Mouse (Mus musculus) natural killer cell, adult 2 months (primary cell): ENCODE measurements around the gene Ptch1.
A peak's percentile ranks its signal among the peaks of the same experiment; 100 is the strongest.

Experiments
- DNase-seq, 2 experiments: peaks; one replicate each; pipeline ENCODE4 v3.0.0; 2022; ENCODE audit warnings: low spot score in 2 of 2

Ptch1 gene

DNA sequence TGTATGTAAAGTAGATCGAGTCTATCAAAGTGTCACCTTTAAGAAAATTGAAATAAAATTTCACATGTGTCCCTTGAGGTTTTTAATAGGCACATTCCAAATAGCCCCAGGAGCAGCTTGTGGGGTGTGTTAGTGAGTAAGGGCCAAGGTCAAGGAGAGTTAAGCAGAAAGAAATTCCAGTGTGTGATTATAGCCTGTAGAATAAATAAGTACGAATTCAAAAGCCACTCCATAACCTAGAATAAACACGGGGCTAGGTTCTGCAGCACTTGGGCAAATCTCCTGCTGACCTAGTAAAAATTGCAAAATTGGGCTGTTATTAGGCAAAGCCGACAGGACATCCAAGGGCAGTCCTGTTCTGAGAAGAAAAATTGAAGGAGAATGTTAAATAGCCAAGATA lies 38.4 kb downstream of the Ptch1 start:
- DNase-seq, result no peak

DNA sequence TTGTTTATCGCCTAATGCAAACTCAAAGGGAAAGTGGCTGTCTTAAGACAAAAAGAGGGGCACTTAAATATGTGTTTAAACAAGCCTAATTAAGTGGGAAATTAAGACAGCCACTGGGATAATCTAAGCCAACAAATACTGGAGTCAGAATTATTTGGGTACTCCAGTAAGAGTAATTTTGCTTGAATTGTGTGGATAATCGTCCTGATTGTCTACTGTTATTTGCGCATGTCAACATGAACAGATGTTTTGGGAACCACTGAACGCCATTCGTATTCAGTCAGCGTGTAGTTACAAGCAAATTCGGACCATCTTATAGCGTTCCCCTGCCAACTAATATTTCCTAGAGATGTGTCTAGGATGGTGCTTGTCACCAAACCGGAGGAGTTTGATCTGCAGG lies 42.5 kb downstream of the Ptch1 start:
- DNase-seq, result no peak

DNA sequence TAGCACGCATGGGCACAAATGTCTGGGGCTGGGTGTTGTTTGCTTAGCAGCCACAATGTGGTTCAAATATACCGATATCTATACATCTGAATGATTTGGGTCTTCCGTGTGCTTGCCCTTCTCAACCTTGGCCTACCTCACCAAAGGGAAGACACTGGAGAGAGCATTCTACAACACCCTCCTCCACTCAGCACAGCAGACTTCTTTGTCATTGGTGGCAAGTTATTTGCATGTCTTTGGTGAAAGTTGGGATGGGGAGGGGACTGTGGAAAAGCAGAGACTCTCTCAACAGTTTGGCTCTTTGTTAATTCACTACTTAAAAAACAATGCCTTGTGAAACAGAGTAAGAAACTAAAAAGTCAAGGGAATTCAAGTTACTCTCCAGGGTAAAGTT lies 43.0 kb downstream of the Ptch1 start:
- DNase-seq, result no peak

DNA sequence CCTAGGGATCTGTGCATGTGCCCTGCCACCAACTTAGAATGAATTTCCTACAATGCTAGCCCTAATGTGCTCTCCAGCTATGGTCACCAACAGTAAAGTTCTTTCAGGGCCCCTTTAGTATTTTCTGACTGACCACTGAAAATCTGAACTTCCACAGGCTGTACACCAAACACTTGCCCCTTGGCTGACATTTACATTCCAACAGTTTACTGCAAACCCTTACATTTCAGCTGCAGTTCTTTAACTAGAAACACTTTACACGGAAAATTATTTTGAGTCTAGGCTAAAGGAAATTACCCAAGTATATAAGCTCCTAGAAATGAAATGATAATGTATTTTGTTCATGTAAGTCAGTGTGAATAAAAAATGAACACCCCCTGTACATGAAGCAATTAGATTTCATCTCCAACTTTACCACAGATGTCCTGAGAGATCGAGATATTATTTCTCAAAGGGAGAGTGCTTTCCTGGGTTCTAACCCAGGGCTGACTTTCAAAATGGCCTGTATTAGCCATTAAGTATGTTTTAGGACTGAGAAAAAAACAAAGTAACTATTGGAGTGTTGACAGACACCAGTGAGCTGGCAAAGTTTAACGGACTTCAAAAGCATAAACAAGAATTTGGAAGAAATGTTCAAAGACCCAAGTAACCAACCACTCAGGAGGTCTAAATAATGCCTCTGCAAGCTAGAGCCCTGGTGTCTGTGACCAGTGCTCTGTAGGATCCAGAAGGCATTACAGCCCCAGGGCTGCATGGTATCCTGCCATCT lies 43.6 kb downstream of the Ptch1 start:
- DNase-seq, result no peak

DNA sequence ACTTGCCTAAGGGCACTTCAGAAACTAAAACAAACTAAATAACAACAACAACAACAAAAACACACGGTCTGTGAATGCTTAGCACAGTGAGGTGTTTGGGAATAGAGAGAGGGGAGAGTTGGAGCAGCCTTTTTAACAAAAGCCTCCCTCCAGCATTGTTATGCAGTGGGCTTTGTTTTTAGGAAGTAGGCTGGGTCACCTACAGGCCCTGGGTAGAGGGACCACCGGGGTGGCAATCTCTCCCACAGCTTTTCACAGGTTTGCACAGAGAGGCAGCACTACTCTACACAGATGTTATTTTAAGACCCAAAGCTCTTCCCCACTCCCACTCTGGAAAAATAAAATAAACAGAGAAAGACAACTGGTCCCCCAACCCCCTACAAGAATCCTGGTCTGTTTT lies 44.5 kb downstream of the Ptch1 start:
- no peak for DNase-seq

DNA sequence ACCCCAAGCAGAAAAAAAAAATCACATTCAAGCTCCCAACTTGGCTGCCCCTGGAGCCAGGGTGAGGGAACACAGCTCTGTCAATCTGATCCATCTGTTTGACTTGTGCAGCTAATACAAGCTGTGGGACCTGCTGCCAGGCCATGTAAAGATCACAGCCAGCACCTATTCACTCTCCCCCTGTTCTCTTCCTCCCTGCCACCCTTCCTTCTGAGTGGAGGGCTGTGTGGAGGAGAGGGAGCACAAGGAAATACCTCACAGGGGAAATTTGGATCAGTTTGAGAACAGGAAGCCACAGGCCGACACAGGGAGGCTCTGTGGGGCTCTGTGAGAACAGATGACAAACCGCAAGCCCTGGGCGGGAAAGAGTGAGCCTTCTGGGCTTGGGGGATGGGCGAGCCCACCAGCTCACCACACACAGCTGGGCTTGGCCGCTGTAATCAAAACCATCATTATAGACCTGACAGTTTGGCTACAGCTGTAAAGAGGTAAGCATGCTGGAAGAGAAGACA lies 45.2 kb downstream of the Ptch1 start:
- DNase-seq, result peak; percentile 39 to 47

DNA sequence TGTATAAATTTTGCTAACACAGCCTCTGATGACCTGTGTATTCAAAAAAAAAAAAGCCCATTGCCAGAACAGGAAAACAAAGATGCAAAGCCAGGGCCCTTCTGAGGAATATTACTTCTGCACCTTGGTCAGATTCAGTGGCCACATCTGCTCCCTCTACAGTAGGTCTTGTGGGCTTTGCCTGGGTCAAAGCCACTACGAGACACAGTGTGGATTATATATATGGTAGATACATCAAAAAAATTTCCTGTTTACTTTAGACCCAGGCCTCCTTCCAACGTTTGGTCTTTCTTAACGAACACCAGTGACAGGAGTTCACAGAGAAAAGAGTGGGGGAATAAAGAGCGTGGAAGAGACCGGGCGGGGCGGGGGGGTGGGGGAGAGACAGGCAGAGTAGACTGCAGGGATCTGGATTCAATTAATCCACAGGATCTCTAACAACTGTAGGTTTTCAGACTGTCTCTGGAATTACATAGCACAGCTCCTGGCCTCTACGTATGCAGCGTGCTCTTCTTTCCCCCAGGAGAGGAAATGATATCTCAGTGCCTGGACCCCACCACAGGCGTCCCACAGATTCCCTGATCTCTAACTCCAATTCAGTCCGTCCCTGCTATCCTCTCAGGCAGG lies 47.7 kb downstream of the Ptch1 start:
- DNase-seq, result no peak

DNA sequence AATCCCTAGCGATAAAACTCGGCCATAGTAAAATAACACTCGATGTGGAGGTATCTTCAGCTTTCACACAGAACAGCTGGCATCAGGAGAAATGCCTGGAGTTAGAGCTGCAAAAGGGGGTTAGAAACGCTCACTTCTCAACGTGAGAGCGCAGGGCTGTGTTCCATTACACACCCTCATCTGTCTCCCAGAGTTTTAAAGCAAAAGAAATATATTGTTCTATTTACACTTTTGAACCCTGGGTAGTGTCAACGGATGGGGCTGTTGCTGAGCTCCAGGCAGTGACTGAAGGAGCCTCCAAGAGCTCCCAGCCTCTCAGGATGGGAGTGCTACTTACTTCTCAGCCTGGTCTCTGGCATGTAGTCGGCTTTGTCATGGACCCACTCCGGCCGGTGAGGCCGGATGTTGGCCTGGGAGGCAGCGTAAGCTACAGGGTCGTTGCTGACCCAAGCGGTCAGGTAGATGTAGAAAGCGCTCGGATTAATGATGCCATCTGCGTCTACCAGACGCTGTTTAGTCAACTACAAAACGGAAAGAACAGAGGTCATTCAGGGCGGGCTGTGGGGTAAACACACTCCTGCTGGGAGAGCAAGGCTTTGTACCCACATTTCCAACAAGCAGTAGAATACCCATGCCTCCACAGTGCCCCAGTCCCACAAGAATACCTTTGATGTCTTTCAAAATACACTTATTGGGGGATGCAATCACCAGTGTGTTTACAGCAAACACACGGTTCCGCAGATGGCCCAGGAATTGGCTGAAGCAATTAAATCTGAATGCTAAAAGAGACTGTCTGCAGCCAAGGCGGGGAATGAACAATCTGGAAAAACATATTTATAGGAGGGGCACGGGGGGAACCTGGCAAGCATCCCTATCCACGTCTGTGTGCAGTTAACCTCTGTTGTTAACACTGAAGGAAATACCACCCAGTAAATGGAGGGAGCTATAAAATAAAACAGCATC lies 48.5 kb downstream of the Ptch1 start:
- no peak for DNase-seq

DNA sequence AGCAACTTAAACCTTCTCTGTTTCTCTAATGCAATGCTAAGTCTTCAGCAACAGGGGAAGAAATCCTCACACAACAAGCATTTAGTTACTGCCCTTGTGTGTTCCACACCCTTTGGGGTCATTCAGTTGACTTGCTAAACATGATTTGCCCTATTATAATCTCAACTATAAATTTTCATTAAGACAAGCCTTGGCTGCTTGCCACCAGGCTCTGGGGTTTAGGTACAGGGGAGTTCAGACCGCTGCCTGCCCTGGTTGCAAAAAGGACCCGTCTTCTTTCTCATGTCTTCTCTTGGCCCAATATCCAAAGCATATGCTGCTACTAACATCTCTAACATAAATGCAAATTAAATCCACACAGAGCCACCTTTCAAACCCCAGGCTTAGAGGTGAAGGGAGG lies 49.3 kb downstream of the Ptch1 start:
- DNase-seq, result no peak

DNA sequence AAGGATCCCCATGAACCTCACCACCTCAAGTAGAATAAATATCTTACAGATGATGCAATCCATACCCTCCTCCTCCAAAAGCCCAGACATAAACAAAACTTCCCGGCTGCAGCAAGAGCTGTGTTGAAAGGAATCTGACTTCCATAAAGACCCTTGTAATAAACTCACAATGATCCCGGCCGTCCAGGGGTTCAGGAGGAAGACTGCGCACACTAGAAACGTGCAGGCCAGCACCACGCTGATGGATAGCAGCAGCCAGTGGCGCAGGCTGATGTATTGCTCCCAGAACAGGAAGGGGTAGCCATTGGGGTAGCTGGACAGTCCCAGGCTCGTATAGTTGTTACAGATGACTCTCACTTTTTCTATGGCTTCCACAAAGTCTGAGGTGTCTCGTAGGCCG lies 50.6 kb downstream of the Ptch1 start:
- DNase-seq, result no peak

DNA sequence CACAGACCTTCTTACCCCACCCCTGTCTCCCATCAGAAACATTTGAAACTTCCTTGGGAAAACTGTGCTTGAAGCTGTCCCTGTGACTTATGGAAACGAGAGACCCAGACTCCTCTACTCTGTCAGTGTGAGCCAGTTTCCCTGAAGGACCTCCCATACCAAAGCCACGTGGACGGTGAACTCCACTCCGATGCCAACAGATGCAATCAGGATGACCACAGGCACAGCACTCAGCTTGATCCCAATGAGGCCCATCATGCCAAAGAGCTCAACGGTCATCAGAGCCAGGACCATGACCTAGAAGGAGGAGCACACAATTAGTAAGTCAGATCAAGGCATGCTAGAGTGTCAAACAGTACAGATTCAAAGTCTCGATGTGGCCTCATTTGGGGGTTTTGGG lies 53.3 kb downstream of the Ptch1 start:
- no peak for DNase-seq

DNA sequence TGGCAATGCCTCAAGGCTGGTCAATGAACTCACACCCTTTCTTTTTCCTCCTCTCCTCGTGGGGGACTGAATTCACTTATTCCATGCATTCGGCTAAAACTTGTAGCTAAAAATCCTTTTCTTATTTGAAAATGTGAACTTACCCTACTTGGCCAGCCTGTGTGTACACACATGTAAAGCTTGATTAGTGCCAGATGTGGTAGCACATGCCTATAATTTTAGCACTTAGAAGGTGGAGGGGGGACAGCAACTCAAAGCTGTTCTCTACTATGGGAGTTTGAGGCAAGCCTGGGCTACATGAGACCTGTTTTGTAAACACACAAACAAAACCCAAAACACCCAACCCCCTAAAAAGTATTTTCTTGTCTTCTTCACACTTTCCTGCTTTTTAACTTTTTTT lies 56.9 kb downstream of the Ptch1 start:
- DNase-seq, result no peak

DNA sequence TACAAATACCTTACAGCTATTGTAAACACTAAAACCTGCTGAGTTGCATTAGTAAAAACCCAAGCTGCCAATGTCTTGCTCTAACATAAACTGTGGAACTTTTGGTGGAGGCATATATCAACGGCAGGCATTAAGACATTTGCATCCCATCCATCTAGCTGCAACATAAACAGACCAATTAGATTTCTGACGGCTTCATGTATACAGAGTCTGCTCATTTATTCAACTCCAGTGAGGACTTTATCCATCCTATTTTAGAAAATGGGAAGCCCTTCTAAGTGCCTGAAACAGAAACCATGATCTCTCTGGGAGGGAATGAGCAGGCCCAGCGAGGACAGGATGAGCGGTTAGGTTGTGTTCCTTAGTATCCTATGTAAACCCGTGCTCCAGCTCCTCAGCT lies 57.9 kb downstream of the Ptch1 start:
- no peak for DNase-seq

DNA sequence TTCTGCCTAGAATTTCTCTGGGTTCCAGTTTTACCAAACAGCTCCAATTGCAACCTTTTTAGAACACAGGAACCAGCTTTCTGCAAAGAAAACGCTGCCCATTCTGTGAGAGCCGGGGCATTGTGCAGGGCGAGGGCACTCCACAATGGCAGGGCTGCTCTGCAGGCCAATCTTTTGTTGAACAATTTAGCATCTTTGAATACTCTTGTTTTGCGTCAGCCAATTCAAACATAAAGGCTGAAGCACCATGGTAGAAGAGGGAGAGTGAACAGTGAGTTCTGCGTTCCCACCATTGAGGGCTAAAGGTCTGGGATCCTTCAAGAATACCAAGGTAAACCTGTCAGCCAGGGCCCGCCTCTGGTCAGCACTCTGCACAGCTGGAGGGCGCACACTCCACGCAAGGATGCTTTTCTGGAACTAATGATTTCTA lies 58.5 kb downstream of the Ptch1 start:
- no peak for DNase-seq

DNA sequence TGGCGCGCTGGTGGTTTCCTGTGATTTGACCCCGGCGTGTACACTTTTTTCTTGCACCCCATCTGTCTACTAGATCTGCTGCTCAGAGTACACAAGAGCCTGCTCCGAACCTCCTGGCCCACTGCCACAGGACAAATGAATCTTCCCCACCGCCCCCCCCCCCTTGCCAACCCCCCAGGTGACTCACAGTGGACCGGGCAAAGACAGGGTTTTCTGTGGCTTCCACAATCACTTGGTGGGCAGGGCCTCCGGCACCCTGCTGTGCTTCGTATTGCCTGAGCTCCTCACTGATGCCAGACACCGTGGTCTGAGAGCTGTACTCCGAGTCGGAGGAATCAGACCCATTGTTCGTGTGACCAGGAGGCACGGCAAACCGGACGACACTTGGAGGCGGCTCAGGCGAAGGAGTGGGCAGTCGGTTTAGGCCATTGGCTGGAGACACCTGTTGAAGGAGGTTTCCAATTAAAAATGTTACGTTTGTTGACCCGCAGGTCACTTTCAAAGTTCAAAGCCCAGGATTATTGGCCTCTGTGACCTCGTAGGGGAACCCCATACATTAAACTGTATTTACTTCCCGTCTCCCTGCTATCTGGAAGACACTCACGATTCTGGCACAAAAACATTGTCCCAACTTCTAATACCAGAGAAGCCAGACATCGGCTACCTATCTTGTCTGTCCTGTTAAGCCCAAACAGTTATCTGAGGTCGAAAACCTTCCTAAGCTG lies 59.9 kb downstream of the Ptch1 start:
- DNase-seq, result no peak

DNA sequence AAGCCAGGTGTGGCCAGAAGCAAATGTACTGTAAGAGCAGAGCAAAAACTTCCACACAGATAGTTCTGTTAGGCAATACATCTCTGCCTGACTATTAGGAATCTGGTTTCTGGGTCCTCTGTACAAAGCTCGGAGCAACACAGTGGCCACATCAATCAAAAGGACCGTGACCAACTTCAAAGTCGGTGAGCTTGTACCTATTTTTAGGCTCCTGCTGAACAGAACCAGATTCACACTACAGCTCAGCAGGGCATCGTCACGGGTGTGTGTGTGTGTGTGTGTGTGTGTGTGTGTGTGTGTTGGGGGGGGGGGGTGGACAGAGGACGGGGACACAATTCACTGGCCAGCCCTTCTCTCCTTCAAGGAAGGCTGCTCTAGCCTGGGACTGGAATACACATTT lies 61.0 kb downstream of the Ptch1 start:
- DNase-seq, result peak in 1 of 2 experiments; percentile 14

DNA sequence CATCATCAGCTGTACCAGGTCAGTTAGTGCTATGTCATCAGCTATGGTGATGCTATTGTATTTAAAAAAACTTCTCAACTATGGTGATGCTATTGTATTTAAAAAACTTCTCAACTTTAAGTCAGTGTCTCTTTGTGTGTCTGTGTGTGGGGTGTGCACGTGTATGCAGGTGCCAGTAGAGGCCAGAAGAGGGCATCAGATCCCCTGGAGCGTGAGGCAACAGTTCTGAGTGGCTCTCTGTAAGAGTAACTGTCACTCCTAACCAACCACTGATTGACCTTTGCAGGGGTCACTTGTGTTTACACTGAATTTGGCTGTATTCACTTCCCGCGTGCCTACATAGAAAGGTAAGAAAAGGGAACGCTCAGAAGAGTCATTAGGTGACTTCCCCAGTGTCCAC lies 65.6 kb downstream of the Ptch1 start:
- no peak for DNase-seq

DNA sequence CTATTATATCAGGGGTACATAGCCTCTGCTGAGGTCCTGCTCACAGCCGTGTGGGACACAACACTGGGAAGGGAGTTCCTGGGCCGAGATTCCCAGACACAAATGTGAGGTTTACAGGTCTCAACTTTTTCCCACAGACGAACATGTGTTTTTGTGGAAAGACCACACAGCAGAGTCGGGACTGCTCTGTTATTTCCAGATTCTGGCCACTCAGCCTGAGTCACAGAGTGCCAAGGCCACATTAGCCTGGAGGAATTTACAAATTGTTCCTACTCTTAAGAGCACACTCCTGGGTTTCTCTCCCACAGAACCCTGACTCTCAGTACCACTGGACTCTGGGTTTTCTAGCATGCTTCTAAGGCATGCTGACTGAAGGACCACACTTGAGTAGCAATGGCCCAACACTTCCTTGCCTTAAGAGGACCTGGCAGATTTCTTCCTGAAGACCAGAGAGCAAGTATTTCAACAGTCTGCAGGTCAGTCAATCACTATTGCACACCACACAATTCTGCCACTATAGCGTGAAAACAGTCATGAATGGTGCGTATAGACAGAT lies 66.3 kb downstream of the Ptch1 start:
- no peak for DNase-seq

DNA sequence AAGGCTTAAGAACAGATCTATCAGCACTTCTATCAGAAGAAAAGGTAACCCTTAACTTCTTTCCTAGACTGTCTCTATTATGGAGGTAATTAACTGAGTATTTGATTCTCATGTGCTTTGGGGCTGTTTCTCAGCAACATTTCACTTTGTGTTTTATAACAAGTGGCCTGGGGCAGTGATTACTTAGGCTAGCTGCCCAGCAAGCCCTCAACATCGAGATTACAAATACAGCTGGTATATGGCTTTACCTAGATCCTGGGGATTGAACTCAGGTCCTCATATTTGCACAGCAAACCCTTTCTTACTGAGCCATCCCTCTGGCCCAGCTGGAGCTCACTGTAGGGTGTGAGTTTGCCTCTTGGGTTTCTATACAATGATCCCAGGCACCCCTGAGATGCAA lies 67.0 kb downstream of the Ptch1 start:
- DNase-seq, result no peak

DNA sequence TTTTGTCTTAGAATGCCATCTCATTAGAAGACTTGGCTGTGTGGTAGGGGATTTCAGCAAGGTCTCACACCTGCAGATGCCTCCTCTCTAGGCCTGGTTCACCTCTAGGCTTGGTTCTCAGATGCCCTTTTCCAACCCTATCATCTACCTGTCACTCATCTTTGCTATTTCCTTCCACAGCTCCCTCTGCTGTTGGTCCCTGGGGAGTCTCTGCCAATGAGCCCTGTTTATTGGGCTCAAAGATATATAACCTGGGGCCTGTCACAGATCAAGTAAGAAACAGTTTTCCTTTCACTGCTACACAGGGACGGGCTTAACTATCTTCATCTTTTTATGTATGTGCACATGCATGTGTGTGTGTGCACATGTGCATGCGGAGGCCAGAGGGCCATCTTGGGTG lies 71.0 kb downstream of the Ptch1 start:
- no peak for DNase-seq

DNA sequence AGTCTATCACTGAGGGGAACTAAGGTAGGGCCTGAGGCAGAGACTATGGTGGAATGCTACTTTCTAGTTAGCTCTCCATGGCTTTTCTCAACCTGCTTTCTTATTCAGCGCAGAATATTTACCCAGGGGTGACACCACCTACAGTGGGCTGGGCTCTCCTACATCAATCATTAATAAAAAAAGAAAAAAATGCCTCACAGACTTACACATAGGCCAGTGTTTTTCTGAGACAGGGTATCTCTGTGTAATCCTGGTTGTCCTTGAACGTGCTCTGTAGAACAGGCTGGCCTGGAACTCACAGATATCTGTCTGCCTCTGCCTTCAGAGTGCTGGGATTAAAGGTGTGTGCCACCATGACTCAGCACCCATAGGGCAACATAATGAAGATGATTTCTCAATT lies 73.9 kb downstream of the Ptch1 start:
- no peak for DNase-seq
